Mouse (Mus musculus) liver, embryonic 14.5 days (tissue): Measurements from ENCODE around the gene Egr4.

Experiments
- CTCF ChIP-seq: IDR thresholded peaks from 2 replicates; pipeline ENCODE4 v1.5.1; 2016; ENCODE audit warnings: antibody characterized with exemption, low read depth, control low read depth
- EP300 ChIP-seq: IDR thresholded peaks from 2 replicates; pipeline ENCODE4 v1.6.1; 2016; ENCODE audit warnings: antibody characterized with exemption, low read depth

- no peak for TF ChIP-seq EP300
- no peak for TF ChIP-seq CTCF
Observed at GRCm38 (mm10) chr6:85508602-85509001, 4.8 kb downstream of the Egr4 start.
